Mouse (Mus musculus): ENCODE results near the gene Mxra8. TPM values are rescaled to one million over a fixed set of nuclear protein-coding genes. Genes with fewer than 3 reads are reported as not detected.

Mxra8 gene
- total RNA-seq, 2 experiments from 2014 or later: 15.0 to 15.1 TPM

Small RNA genes lying within 50 kb of the gene (microRNA-seq; reads per million reads assigned to microRNA genes)
- not detected for gene Gm27743

Other genes starting within 250 kb of the Mxra8 start
- gene Slc35e2, start 238.3 kb upstream of the Mxra8 start, total RNA-seq (2021): 10 to 100 TPM; 39.1 to 40.6 TPM
- gene Cdk11b, start 214.8 kb upstream of the Mxra8 start, total RNA-seq (2021): 10 to 100 TPM; 55.5 to 60.6 TPM
- gene Gm10563, start 194.3 kb upstream of the Mxra8 start, total RNA-seq (2021): not detected
- gene Mmp23, start 186.3 kb upstream of the Mxra8 start, total RNA-seq (2021): 1 to 10 TPM; 3.9 to 4.8 TPM
- 100 to 1,000 TPM in 1 of 2 experiments, 10 to 100 TPM in 1; 91.0 to 105 TPM for gene Mib2, start 170.5 kb upstream of the Mxra8 start, total RNA-seq (2021)
- gene Fndc10, start 145.3 kb upstream of the Mxra8 start, total RNA-seq (2021): 10 to 100 TPM; 20.3 to 22.0 TPM
- gene Ssu72, start 134.9 kb upstream of the Mxra8 start, total RNA-seq (2021): 10 to 100 TPM; 82.1 to 83.7 TPM
- gene Tmem240, start 104.9 kb upstream of the Mxra8 start, total RNA-seq (2021): 10 to 100 TPM; 41.0 to 44.8 TPM
- 10 to 100 TPM; 64.8 to 69.8 TPM for gene Atad3a, start 78.6 kb upstream of the Mxra8 start, total RNA-seq (2021)
- gene Vwa1, start 65.0 kb upstream of the Mxra8 start, total RNA-seq (2021): 10 to 100 TPM; 15.6 to 16.4 TPM
- gene Tmem88b, start 53.8 kb upstream of the Mxra8 start, total RNA-seq (2021): 1 to 10 TPM; 1.3 TPM
- not detected for gene Ankrd65, start 49.2 kb upstream of the Mxra8 start, total RNA-seq (2021)
- gene Mrpl20, start 36.8 kb upstream of the Mxra8 start, total RNA-seq (2021): 100 to 1,000 TPM; 102 to 104 TPM
- gene Ccnl2, start 27.2 kb upstream of the Mxra8 start, total RNA-seq (2021): 10 to 100 TPM; 84.1 to 85.0 TPM
- gene Aurkaip1, start 8.4 kb upstream of the Mxra8 start, total RNA-seq (2021): 10 to 100 TPM; 59.7 to 62.7 TPM
- gene Dvl1, start 7.7 kb downstream of the Mxra8 start, total RNA-seq (2021): 10 to 100 TPM; 82.5 to 88.2 TPM
- under 1 TPM; 0.28 to 0.32 TPM for gene Tas1r3, start 23.7 kb downstream of the Mxra8 start, total RNA-seq (2021)
- 10 to 100 TPM; 26.6 to 27.5 TPM for gene Cptp, start 29.8 kb downstream of the Mxra8 start, total RNA-seq (2021)
- 10 to 100 TPM; 44.1 to 54.7 TPM for gene Ints11, start 29.9 kb downstream of the Mxra8 start, total RNA-seq (2021)
- gene Pusl1, start 52.1 kb downstream of the Mxra8 start, total RNA-seq (2021): 10 to 100 TPM; 62.3 to 68.1 TPM
- 100 to 1,000 TPM; 164 to 168 TPM for gene Acap3, start 52.1 kb downstream of the Mxra8 start, total RNA-seq (2021)
- gene Ube2j2, start 104.2 kb downstream of the Mxra8 start, total RNA-seq (2021): 100 to 1,000 TPM in 1 of 2 experiments, 10 to 100 TPM in 1; 96.0 to 101 TPM
- gene C1qtnf12, start 122.6 kb downstream of the Mxra8 start, total RNA-seq (2021): 10 to 100 TPM; 12.0 to 14.8 TPM
- gene B3galt6, start 153.0 kb downstream of the Mxra8 start, total RNA-seq (2021): 10 to 100 TPM; 12.9 to 13.7 TPM
- gene Sdf4, start 153.2 kb downstream of the Mxra8 start, total RNA-seq (2021): 100 to 1,000 TPM; 111 to 112 TPM
- gene Tnfrsf4, start 174.2 kb downstream of the Mxra8 start, total RNA-seq (2021): 1 to 10 TPM; 1.3 to 1.5 TPM
- gene Tnfrsf18, start 186.5 kb downstream of the Mxra8 start, total RNA-seq (2021): not detected
- not detected for gene Ttll10, start 219.7 kb downstream of the Mxra8 start, total RNA-seq (2021)